Mouse (Mus musculus) ES-E14 (cell line): Measurements from ENCODE around the gene Glb1l.

Source experiments
- CHD2 ChIP-seq: IDR thresholded peaks from 2 replicates; pipeline ENCODE4 v1.6.1; 2014; ENCODE audit warnings: mild to moderate bottlenecking, low read depth, low read length, inconsistent platforms
- HCFC1 ChIP-seq: IDR thresholded peaks from 2 replicates; pipeline ENCODE4 v1.6.1; 2012; ENCODE audit warnings: low read length, inconsistent platforms, borderline replicate concordance; ENCODE audit not compliant: insufficient read depth
- ZC3H11A ChIP-seq: IDR thresholded peaks from 2 replicates; pipeline ENCODE4 v1.6.1; 2012; ENCODE audit warnings: low read depth, mild to moderate bottlenecking, inconsistent platforms, low read length, borderline replicate concordance
- ZNF384 ChIP-seq: IDR thresholded peaks from 2 replicates; pipeline ENCODE4 v1.6.1; 2012; ENCODE audit warnings: low read depth, low read length, inconsistent platforms

- TF ChIP-seq HCFC1 (no peak), ZNF384 (no peak), CHD2 (no peak), ZC3H11A (no peak)
Measured at GRCm38 (mm10) chr1:75180741-75181140, 29.9 kb downstream of the Glb1l start.
